Mouse (Mus musculus): ENCODE results near the gene Zbtb48. TPM values are rescaled to one million over a fixed set of nuclear protein-coding genes. Genes with fewer than 3 reads are reported as not detected.
A peak's percentile ranks its signal among the peaks of the same experiment; 100 is the strongest.

The Zbtb48 gene
- total RNA-seq, 2 experiments from 2014 or later, result 4.9 to 5.2 TPM

DNA sequence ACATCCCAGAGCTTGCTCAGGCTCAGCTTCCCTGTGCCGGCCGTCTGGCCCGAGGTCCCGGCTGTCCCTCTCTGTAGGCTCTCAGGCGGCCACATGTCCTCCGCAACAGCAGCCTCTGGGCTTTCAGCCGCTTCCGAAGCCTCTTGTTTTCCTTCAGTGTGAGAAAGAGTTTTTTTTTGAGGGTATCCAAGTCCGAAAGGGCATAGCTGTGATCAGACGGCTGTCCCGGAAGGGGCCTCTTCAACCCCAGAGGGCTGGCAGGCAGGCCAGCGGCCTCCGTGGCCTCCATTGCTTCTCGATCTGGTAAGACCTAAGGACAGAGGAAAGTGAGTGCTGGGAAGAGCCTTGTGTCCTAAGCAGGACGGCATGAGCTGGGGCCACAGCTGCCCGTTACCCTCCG is 44.4 kb downstream of the Zbtb48 start:
- intact Hi-C loops (cut with DNase I), result no loop called here
- peak in 1 of 2 experiments; percentile 3 for DNase-seq

DNA sequence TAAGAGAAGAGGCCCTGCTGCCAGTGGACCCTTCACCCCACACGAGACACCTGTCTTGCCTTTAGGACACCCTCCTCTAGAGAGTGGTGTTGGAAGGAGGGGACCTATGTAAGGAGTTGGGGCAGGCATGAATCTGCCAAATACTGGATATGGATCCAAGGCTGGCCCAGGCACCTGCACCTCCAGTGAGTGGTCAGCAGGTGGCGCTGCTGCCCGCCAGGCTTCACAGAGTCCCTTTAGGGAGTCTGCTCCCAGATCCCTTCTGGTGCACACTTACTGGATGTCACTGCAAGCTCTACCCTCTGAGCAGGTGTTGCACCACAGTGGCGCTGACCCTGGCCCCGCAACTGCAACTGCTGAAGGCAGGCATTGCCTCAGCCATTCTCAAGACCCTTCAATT is 46.1 kb downstream of the Zbtb48 start:
- DNase-seq, result peak; percentile 86 to 88
- intact Hi-C loops (cut with DNase I), result loop anchor here (1.0 to 2.0 kb wide), 2 partner anchors 55 to 115 kb away; no protein-coding TSS in a partner anchor

DNA sequence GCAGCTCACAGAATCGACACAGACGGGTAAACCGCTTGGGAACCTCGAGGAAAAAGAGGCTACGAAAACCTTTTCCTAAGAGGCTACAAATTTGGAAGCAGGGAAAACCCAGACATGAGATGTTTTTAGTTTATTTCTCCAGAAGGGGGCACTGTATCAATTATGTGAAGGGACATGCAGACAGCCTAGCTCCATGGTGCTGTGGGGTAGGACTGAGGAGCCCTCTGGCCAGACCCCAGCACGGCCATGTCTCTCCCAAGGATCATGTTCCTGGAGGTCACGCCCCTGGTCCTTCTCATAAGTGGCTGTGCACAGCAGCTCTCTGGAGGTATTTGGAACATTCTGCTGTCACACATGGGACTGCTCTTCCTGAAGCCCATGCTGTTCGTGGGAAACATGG is 46.8 kb downstream of the Zbtb48 start:
- no peak for DNase-seq
- intact Hi-C loops (cut with DNase I), result loop anchor here (1.0 to 2.0 kb wide), 2 partner anchors 56 to 116 kb away; no protein-coding TSS in a partner anchor

DNA sequence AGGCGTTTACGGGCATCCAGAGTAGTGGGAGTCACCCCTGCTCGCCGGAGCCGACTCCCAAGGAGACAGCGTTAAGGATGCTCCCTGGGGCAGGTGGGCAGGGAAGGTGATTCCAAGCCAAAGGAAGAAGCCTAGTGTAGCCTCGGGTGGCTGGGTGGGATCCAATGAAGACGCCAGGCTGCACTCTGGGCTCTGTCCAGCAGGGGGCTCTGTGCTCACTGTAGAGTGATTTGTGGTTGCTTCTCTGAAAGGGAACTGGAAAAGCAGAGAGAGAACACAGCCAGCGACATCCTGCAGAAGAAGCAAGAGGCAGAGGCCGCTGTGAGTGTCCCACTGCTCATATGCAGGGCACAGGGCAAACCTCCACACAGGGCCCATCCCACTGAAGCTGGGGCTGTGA is 49.7 kb downstream of the Zbtb48 start:
- intact Hi-C loops (cut with DNase I), result no loop called here
- DNase-seq, result peak; percentile 87 to 94

DNA sequence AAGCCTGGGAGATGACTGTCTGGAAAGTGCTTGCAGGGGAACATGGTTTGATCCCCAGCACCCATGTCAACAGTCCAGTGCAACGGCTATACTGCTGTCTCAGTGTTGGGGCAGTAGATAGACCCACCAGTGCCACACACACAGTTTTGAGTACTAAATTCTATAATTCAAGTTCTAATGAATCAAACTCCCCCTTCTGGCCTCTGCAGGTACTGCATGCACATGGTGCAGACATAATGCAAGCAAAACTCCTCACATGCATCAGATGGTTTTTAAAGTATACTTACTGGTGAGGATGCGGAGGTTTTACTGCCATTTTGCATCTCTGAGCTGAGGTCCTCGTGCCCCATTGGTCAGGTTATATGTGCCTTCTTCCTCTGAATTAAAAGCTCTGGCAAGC is 52.0 kb downstream of the Zbtb48 start:
- intact Hi-C loops (cut with DNase I), result no loop called here
- DNase-seq, result peak in 1 of 2 experiments; percentile 56

DNA sequence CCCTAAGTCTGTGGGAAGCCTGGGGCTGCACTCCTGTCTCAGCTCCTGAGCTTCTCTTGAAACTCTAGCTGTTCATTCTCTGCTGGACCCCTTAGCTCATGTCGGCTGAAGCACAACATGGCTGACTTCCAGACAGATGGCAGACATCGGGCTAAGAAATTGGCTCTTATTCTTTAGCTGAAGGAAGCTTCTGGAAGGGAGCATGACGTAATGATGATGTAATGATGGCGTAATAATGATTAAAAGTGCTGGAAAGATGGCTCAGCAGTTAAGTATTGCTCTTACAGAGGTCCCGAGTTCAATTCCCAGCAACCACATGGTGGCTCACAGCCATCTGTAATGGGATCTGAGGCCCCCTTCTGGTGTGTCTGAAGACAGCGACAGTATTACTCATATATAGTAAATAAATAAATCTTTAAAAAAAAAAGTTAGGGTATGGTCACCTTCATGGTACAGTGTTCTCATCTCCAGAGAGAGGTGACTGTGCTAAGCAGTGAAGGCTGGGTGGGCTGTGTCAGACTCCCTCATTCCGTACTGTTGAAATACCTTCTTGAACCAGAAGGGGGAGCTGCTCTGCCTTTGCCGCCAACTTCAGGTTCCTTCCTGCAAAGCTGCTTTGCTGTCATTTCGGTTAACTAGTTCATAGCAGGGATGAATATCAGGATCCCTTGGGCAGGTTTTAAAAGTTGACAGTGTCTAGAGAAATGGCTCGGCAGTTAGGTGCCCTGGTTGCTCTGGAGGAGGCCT is 55.1 kb downstream of the Zbtb48 start:
- DNase-seq, result peak in 1 of 2 experiments; percentile 71
- intact Hi-C loops (cut with DNase I), result no loop called here

Other genes starting within 250 kb of the Zbtb48 start
- gene Camta1, start 165.8 kb downstream of the Zbtb48 start, total RNA-seq (2021), result 100 to 1,000 TPM; 180 to 183 TPM
- 100 to 1,000 TPM in 1 of 2 experiments, 10 to 100 TPM in 1; 98.5 to 107 TPM for gene Dnajc11, start 94.0 kb downstream of the Zbtb48 start, total RNA-seq (2021)
- 10 to 100 TPM; 10.3 to 12.5 TPM for gene Thap3, start 38.7 kb downstream of the Zbtb48 start, total RNA-seq (2021)
- 10 to 100 TPM in 1 of 2 experiments, 1 to 10 TPM in 1; 8.5 to 11.3 TPM for gene Phf13, start 31.4 kb downstream of the Zbtb48 start, total RNA-seq (2021)
- gene Klhl21, start 18.9 kb downstream of the Zbtb48 start, total RNA-seq (2021), result 10 to 100 TPM; 43.5 to 49.4 TPM
- under 1 TPM; 0.10 to 0.17 TPM for gene Tas1r1, start 10.9 kb upstream of the Zbtb48 start, total RNA-seq (2021)
- gene Nol9, start 11.7 kb upstream of the Zbtb48 start, total RNA-seq (2021), result 10 to 100 TPM; 11.3 to 13.5 TPM
- 10 to 100 TPM; 33.5 to 35.8 TPM for gene Plekhg5, start 44.8 kb upstream of the Zbtb48 start, total RNA-seq (2021)
- 1 to 10 TPM; 1.9 TPM for gene Tnfrsf25, start 88.3 kb upstream of the Zbtb48 start, total RNA-seq (2021)
- 1 to 10 TPM; 1.3 to 1.4 TPM for gene Espn, start 124.7 kb upstream of the Zbtb48 start, total RNA-seq (2021)
- gene Hes2, start 131.2 kb upstream of the Zbtb48 start, total RNA-seq (2021), result not detected
- 10 to 100 TPM; 48.3 to 53.2 TPM for gene Acot7, start 150.5 kb upstream of the Zbtb48 start, total RNA-seq (2021)
- 10 to 100 TPM; 30.2 to 31.3 TPM for gene Gpr153, start 246.6 kb upstream of the Zbtb48 start, total RNA-seq (2021)